Mouse (Mus musculus): ENCODE measurements around the gene E430018J23Rik. TPM values are rescaled to one million over a fixed set of nuclear protein-coding genes. Genes with fewer than 3 reads are reported as not detected.

The E430018J23Rik gene
- polyA plus RNA-seq, 1 experiment: 9.7 TPM

DNA sequence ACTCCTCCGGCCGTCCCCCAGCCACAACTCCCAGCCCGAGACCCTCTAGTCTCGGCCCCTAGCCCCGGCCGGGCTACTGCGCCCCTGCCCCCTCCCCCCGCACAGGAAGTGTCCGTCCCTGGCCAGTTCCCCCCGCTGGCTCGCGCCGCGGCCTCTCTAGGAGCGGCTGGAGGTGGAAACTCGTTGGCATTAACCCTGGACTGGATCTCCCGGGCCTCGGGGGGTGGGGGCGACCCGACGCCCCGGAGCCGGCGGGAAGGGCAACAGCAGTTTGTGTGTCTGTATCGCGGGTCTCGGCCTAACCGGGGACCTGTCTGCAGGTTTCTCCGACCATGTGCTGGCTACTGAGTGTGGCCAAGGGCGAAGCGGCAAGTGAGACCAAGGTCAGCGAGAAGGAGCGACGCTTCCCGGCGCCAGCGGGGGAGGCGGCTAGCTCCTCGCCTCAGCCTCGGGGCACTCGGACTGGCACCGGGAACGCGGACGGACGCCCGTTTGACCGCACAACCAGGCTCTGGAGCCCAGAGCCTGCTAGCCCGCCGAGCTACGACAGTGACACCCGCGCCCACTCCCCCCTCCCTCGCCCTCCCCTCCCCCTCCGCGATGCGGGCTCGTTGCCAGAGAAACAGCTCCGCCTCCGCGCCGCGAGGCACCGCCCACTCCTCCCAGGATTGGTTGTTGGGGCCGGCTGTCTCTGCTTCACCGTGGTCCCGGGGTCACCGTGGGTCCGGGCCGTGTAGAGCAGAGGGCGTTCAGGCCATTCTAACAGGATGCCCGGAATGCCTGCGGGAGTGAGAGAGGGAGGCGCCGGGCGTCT, 47.7 kb downstream of the E430018J23Rik start, which contains the start of gene Zfp768:
Zfp768 (minus strand) TSS at position 78 of the 814 bp plus-strand sequence.
- TF ChIP-seq GATA1 (IDR thresholded peaks at IDR 0.05; ENCODE audit: low read length): no peak

DNA sequence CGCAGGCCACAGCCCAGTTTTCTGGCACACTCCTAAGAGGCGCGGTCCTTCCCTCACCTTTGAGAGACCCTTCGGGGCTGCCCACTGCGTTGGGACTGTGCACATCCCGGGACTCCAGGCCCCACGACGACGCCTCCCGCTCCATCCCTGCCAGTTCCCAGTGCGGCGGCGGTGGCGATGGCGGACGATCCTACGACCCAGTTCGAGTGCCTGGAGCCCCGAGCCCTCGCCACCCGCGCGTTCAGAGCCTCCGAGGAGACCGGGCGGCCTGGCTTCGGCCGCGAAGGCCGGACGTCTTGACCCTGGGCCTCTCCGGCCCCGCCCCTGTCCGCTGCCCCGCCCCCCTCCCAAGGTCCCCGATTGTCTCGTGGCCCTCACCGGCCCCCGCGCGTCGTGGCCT, 48.3 kb downstream of the E430018J23Rik start:
- no peak for TF ChIP-seq GATA1 (IDR thresholded peaks at IDR 0.05; ENCODE audit: low read length)

DNA sequence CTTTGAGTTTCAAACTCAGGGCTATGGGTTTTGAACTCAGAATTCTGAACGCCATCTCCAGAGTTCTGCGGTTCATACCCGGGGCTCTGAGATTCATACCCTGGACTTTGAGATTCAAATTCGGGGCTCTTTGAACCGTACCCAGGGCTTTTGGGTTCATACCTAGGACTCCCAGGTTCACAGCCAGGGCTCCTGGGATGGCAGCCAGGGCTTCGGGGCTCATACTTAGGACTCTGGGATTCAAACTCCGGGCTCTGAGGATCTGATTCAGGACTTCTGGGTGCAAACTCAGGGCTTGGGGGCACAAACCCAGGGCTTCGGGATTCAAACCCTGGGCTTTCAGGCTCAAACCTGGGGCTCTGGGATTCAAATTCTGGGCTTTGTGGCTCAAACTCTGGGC, 49.1 kb downstream of the E430018J23Rik start:
- no peak for TF ChIP-seq GATA1 (IDR thresholded peaks at IDR 0.05; ENCODE audit: low read length)

DNA sequence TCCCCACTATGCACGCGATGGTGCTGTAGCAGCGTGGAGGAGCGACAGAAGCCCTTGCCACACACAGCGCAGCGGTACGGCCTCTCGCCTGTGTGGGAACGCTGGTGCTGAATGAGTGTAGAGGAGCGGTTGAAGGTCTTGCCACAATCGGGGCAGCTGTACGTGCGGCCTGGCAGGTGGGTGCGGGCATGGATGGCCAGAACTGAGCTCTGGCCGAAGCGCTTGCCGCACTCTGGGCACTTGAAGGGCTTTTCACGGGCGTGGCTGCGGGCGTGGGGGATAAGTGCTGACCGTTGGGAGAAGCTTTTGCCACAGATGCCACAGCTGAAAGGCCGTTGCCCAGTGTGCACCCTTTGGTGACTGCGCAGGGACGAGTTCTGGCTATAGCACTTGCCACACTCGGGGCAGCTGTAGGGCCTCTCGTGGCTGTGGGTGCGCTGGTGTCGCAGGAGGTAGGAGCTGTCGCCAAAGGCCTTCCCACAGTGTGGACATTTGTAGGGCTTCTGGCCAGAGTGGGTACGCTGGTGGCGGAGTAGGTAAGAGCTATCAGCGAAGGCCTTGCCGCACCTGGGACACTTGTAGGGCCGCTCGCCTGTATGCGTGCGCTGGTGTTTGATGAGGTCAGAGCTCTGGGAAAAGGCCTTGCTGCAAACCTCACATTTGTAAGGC, 49.9 kb downstream of the E430018J23Rik start:
- no peak for TF ChIP-seq GATA1 (IDR thresholded peaks at IDR 0.05; ENCODE audit: low read length)

DNA sequence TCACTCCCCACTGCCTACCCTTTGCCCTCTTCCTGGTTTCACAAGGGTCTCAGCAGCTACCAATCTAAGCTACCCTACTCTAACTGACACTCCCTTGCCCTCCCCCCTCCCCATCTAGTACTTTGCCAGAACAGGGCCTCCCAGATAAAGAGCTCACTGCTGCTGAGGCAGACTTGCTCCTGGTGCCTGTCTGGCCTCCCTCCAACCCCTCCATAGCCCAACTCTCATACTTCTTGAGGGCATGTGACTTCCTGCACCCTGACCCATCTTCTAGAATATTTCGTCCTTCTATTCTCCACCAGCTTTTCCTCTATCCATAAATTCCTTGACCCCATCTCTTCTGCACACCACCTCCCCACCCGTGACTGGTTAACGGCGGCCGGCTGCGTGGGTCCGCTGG, 50.5 kb downstream of the E430018J23Rik start:
- no peak for TF ChIP-seq GATA1 (IDR thresholded peaks at IDR 0.05; ENCODE audit: low read length)

DNA sequence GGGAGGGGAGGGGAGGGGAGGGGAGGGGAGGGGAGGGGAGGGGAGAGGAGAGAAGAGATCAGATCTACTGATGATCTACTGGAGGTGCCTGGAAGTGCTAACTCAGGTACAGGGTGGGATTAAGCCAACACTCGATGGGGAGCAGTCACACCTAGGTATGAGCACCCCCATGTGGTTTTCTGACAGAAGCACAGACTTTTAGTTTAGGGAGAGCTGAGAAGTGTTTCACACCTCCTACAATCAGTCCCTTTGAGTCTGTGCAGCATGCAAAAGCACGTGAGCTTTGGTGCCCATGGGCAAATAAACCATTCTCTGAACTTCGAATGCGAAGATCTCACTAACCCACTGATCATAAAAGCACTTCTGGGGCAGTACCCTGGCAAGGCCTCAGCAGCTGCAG, 51.1 kb downstream of the E430018J23Rik start:
- TF ChIP-seq GATA1 (IDR thresholded peaks at IDR 0.05; ENCODE audit: low read length): no peak

DNA sequence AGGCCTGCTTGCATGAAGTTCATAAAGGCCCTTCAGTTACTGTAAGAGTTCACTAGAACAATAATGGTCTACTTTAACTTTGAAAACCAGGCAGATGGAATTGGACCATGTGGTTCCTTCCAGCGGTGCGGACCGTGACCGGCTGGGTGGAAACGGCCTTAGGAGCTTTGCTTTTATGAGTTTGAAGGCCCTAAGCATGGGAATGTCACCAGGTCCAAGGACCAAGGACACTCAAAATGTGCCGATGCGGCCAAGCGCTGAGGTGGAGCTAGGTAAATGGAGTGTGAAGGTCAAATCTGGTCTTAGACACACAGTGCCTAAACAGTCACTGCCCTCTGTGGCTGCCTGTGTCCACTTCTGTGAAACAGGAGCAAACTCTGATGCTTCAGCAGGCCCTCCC, 52.1 kb downstream of the E430018J23Rik start:
- no peak for TF ChIP-seq GATA1 (IDR thresholded peaks at IDR 0.05; ENCODE audit: low read length)

Other genes with a start within 250 kb of the E430018J23Rik start
- 81.2 and 81.3 TPM in 2 replicates for gene Cd2bp2, start 197.6 kb downstream of the E430018J23Rik start, polyA plus RNA-seq (2012)
- 58.8 and 62.5 TPM in 2 replicates for gene Tbc1d10b, start 185.2 kb downstream of the E430018J23Rik start, polyA plus RNA-seq (2012)
- gene Mylpf, start 184.7 kb downstream of the E430018J23Rik start, polyA plus RNA-seq (2012): 1.2 and 4.3 TPM in 2 replicates
- gene Zfp553, start 160.6 kb downstream of the E430018J23Rik start, polyA plus RNA-seq (2012): 37.7 and 38.1 TPM in 2 replicates
- 151 and 170 TPM in 2 replicates for gene Sept1, start 160.5 kb downstream of the E430018J23Rik start, polyA plus RNA-seq (2012)
- 86.6 and 115 TPM in 2 replicates for gene Zfp771, start 149.4 kb downstream of the E430018J23Rik start, polyA plus RNA-seq (2012)
- gene Dctpp1, start 132.9 kb downstream of the E430018J23Rik start, polyA plus RNA-seq (2012): 108 and 177 TPM in 2 replicates
- 68.0 and 94.5 TPM in 2 replicates for gene Sephs2, start 119.6 kb downstream of the E430018J23Rik start, polyA plus RNA-seq (2012)
- 16.4 and 20.0 TPM in 2 replicates for gene Itgal, start 97.4 kb downstream of the E430018J23Rik start, polyA plus RNA-seq (2012)
- gene Zfp768, start 48.0 kb downstream of the E430018J23Rik start, polyA plus RNA-seq (2012): 28.1 and 30.7 TPM in 2 replicates
- gene Zfp747, start 17.6 kb downstream of the E430018J23Rik start, polyA plus RNA-seq (2012): 4.3 TPM in 2 replicates
- 1.1 and 1.4 TPM in 2 replicates for gene 9130019O22Rik, start 6.5 kb downstream of the E430018J23Rik start, polyA plus RNA-seq (2012)
- gene Zfp764, start 13.2 kb upstream of the E430018J23Rik start, polyA plus RNA-seq (2012): 0.25 and 0.35 TPM in 2 replicates
- gene Zfp688, start 28.4 kb upstream of the E430018J23Rik start, polyA plus RNA-seq (2012): 12.7 and 18.3 TPM in 2 replicates
- gene Zfp689, start 55.5 kb upstream of the E430018J23Rik start, polyA plus RNA-seq (2012): 15.2 and 16.3 TPM in 2 replicates
- gene Prr14, start 66.0 kb upstream of the E430018J23Rik start, polyA plus RNA-seq (2012): 62.8 and 67.0 TPM in 2 replicates
- 545 and 623 TPM in 2 replicates for gene Fbrs, start 85.6 kb upstream of the E430018J23Rik start, polyA plus RNA-seq (2012)
- 43.4 and 44.6 TPM in 2 replicates for gene Srcap, start 118.4 kb upstream of the E430018J23Rik start, polyA plus RNA-seq (2012)
- gene Gm42715, start 126.0 kb upstream of the E430018J23Rik start, polyA plus RNA-seq (2012): 20.8 and 23.3 TPM in 2 replicates
- gene Tmem265, start 167.8 kb upstream of the E430018J23Rik start, polyA plus RNA-seq (2012): 0.48 and 1.3 TPM in 2 replicates
- 22.2 and 39.6 TPM in 2 replicates for gene Phkg2, start 179.7 kb upstream of the E430018J23Rik start, polyA plus RNA-seq (2012)
- gene Ccdc189, start 195.0 kb upstream of the E430018J23Rik start, polyA plus RNA-seq (2012): 2.5 and 2.8 TPM in 2 replicates
- 49.0 and 49.7 TPM in 2 replicates for gene Rnf40, start 195.1 kb upstream of the E430018J23Rik start, polyA plus RNA-seq (2012)
- gene Zfp629, start 222.2 kb upstream of the E430018J23Rik start, polyA plus RNA-seq (2012): 21.6 and 22.6 TPM in 2 replicates